In genomic region chr10:127069281-127070189, GRCm38 (mm10) we compare ENCODE assay signal across 8 mouse cellular contexts. TPM values are rescaled to one million over a fixed set of nuclear protein-coding genes. Genes with fewer than 3 reads are reported as not detected.
DNase-seq lines count a peak whose midpoint lies in the region; ATAC-seq and TF ChIP-seq lines count a peak whose summit lies in the region.

No protein-coding gene starts in this region.

- peak overlapping the region; percentile 77 for H3K9ac ChIP-seq in kidney, embryonic 14.5 days (ENCODE audit: low read depth, low read length)
- H3K9ac ChIP-seq in ES-E14 (ENCODE audit: insufficient read depth, low read depth, low read length, poor library complexity, severe bottlenecking), result peak overlapping the region; percentile 97
- H3K9ac ChIP-seq in embryonic facial prominence, embryonic 12.5 days, result peak overlapping the region; percentile 74
- H3K9ac ChIP-seq in neural tube, embryonic 13.5 days, result peak overlapping the region; percentile 77

- peak overlapping the region; percentile 69 for H3K4me3 ChIP-seq in kidney, embryonic 14.5 days (ENCODE audit: low read length)
- H3K4me3 ChIP-seq in ES-E14 (ENCODE audit: insufficient read depth in 1 of 2, low read depth in 1 of 2, low read length in 2 of 2, poor library complexity in 1 of 2, severe bottlenecking in 1 of 2), result peak overlapping the region; percentile 97 to 98
- H3K4me3 ChIP-seq in embryonic facial prominence, embryonic 12.5 days, result peak overlapping the region; percentile 68
- H3K4me3 ChIP-seq in limb, embryonic 10.5 days, result peak overlapping the region; percentile 68
- peak overlapping the region; percentile 65 for H3K4me3 ChIP-seq in neural tube, embryonic 13.5 days

- H3K27ac ChIP-seq in kidney, embryonic 14.5 days (ENCODE audit: low read depth, low read length), result peak overlapping the region; percentile 90
- peak overlapping the region; percentile 89 for H3K27ac ChIP-seq in ES-E14 (ENCODE audit: insufficient read depth, low read depth, low read length, poor library complexity, severe bottlenecking)
- H3K27ac ChIP-seq in embryonic facial prominence, embryonic 12.5 days, result peak overlapping the region; percentile 94
- H3K27ac ChIP-seq in limb, embryonic 10.5 days, result peak overlapping the region; percentile 89
- peak overlapping the region; percentile 94 for H3K27ac ChIP-seq in neural tube, embryonic 13.5 days (replicated peaks)

- DNase-seq in kidney, adult 18-20 months, result no peak
- no peak for DNase-seq in ES-E14 (ENCODE audit: low read depth, low spot score)
- DNase-seq in limb, embryonic 10.5 days (ENCODE audit: low spot score), result peak; percentile 53
- no peak for DNase-seq in gastrocnemius, postnatal 4 days (ENCODE audit: low spot score in 2 of 2)
- no peak for DNase-seq in testis, postnatal 14 days (ENCODE audit: low spot score)

- in situ Hi-C loops in ES-E14 (cut with MboI; ENCODE audit: low sequenced_read_pairs in 2 of 2, unreplicated experiment in 2 of 2), result no loop called here

- no peaks in the 10 kb centered on the region for H3K27me3 ChIP-seq in kidney, embryonic 14.5 days (ENCODE audit: control insufficient read depth, insufficient read depth, low read length)
- no peaks in the 10 kb centered on the region for H3K27me3 ChIP-seq in embryonic facial prominence, embryonic 12.5 days
- no peaks in the 10 kb centered on the region for H3K27me3 ChIP-seq in limb, embryonic 10.5 days (ENCODE audit: low read depth, poor library complexity, severe bottlenecking)
- H3K27me3 ChIP-seq in neural tube, embryonic 13.5 days, result no peaks in the 10 kb centered on the region

- H3K4me2 ChIP-seq in kidney, embryonic 14.5 days (replicated peaks; ENCODE audit: low read depth, low read length), result peak overlapping the region; percentile 92
- peak overlapping the region; percentile 94 for H3K4me2 ChIP-seq in embryonic facial prominence, embryonic 12.5 days (replicated peaks)
- H3K4me2 ChIP-seq in neural tube, embryonic 13.5 days, result peak overlapping the region; percentile 93

- H3K9me3 ChIP-seq in kidney, embryonic 14.5 days (ENCODE audit: control insufficient read depth, low read length), result no peaks in the 10 kb centered on the region
- H3K9me3 ChIP-seq in ES-E14 (ENCODE audit: control insufficient read depth, insufficient read depth, low read depth, low read length), result no peaks in the 10 kb centered on the region
- no peaks in the 10 kb centered on the region for H3K9me3 ChIP-seq in embryonic facial prominence, embryonic 12.5 days
- no peaks in the 10 kb centered on the region for H3K9me3 ChIP-seq in limb, embryonic 10.5 days (replicated peaks)
- no peaks in the 10 kb centered on the region for H3K9me3 ChIP-seq in neural tube, embryonic 13.5 days

- ATAC-seq in kidney, embryonic 14.5 days (ENCODE audit: low FRiP score, low TSS enrichment), result peak; percentile 61
- peak; percentile 58; the same call in 1 of the 2 replicates for ATAC-seq in embryonic facial prominence, embryonic 12.5 days (ENCODE audit: insufficient number of reproducible peaks, insufficient read depth, low FRiP score, low TSS enrichment)
- ATAC-seq in neural tube, embryonic 13.5 days (ENCODE audit: low read depth), result peak; percentile 82

- 5% methylated on average over 30 of the region's 30 CpGs for WGBS in kidney, embryonic 14.5 days
- 8% methylated on average over 30 of the region's 30 CpGs for WGBS in embryonic facial prominence, embryonic 12.5 days
- 11% methylated on average over 30 of the region's 30 CpGs for WGBS in limb, embryonic 10.5 days
- WGBS in neural tube, embryonic 13.5 days, result 4% methylated on average over 30 of the region's 30 CpGs

- H3K4me1 ChIP-seq in kidney, embryonic 14.5 days (ENCODE audit: control insufficient read depth, insufficient read depth, low read length), result peaks cover 13% of the 10 kb centered on the region
- H3K4me1 ChIP-seq in ES-E14 (ENCODE audit: control insufficient read depth in 2 of 2, insufficient read depth in 2 of 2, low read length in 2 of 2, poor library complexity in 1 of 2), result peaks cover 0 to 10% of the 10 kb centered on the region in 2 experiments; a peak in 2 of 4 replicates
- peaks cover 31% of the 10 kb centered on the region for H3K4me1 ChIP-seq in embryonic facial prominence, embryonic 12.5 days
- H3K4me1 ChIP-seq in limb, embryonic 10.5 days, result peaks cover 37% of the 10 kb centered on the region
- H3K4me1 ChIP-seq in neural tube, embryonic 13.5 days (replicated peaks), result peaks cover 54% of the 10 kb centered on the region

- peaks cover 43% of the 10 kb centered on the region for H3K36me3 ChIP-seq in kidney, embryonic 14.5 days (ENCODE audit: control insufficient read depth, insufficient read depth, low read length)
- H3K36me3 ChIP-seq in ES-E14 (ENCODE audit: control insufficient read depth, insufficient read depth, low read length, poor library complexity, severe bottlenecking), result peaks cover 35% of the 10 kb centered on the region
- peaks cover 41% of the 10 kb centered on the region for H3K36me3 ChIP-seq in embryonic facial prominence, embryonic 12.5 days
- H3K36me3 ChIP-seq in limb, embryonic 10.5 days, result peaks cover 43% of the 10 kb centered on the region
- peaks cover 41% of the 10 kb centered on the region for H3K36me3 ChIP-seq in neural tube, embryonic 13.5 days

TF ChIP-seq in ES-E14, 5 proteins besides CTCF, POLR2A, EP300 and RAD21:
- TF ChIP-seq HCFC1 (IDR thresholded peaks at IDR 0.05; ENCODE audit: borderline replicate concordance, insufficient read depth, low read length) (no peak; the same call in 1 of the 2 replicates), MAFK (IDR thresholded peaks at IDR 0.05; ENCODE audit: insufficient read depth, low read depth, low read length) (no peak), CHD2 (IDR thresholded peaks at IDR 0.05; ENCODE audit: low read depth, low read length) (no peak), ZC3H11A (IDR thresholded peaks at IDR 0.05; ENCODE audit: borderline replicate concordance, low read depth, low read length) (no peak), ZNF384 (IDR thresholded peaks at IDR 0.05; ENCODE audit: low read depth, low read length) (no peak)

RNA-seq across cellular contexts. Expression of gene Tspan31, which starts 0.5 kb away (rescaled TPM):
- 106 and 153 TPM in 2 replicates for polyA plus RNA-seq in kidney, embryonic 14.5 days (2014; fragmentation: Nextera tagmentation; extraction: Ambion mirVana)
- total RNA-seq in ES-E14 (2012; rRNA removed), result 121 and 154 TPM in 2 replicates
- polyA plus RNA-seq in embryonic facial prominence, embryonic 12.5 days (2016; fragmentation: Nextera tagmentation; extraction: Ambion mirVana), result 167 and 170 TPM in 2 replicates
- polyA plus RNA-seq in limb, embryonic 10.5 days (2016; fragmentation: Nextera tagmentation; extraction: Ambion mirVana), result 169 and 181 TPM in 2 replicates
- polyA plus RNA-seq in neural tube, embryonic 13.5 days (2015; fragmentation: Nextera tagmentation; extraction: Ambion mirVana), result 125 and 136 TPM in 2 replicates
- total RNA-seq in gastrocnemius, postnatal 4 days (2021), result 10 to 100 TPM; 39.5 to 44.3 TPM

RNA-seq across cellular contexts. Expression of gene Agap2, which starts 5.5 kb away (rescaled TPM):
- 0.07 and 0.61 TPM in 2 replicates for polyA plus RNA-seq in kidney, embryonic 14.5 days (2014; fragmentation: Nextera tagmentation; extraction: Ambion mirVana)
- total RNA-seq in ES-E14 (2012; rRNA removed), result 1.4 and 2.0 TPM in 2 replicates
- 0.32 and 0.82 TPM in 2 replicates for polyA plus RNA-seq in embryonic facial prominence, embryonic 12.5 days (2016; fragmentation: Nextera tagmentation; extraction: Ambion mirVana)
- polyA plus RNA-seq in limb, embryonic 10.5 days (2016; fragmentation: Nextera tagmentation; extraction: Ambion mirVana), result 0.03 TPM in 1 of 2 replicates, not detected in the other
- polyA plus RNA-seq in neural tube, embryonic 13.5 days (2015; fragmentation: Nextera tagmentation; extraction: Ambion mirVana), result 1.9 and 2.3 TPM in 2 replicates
- total RNA-seq in gastrocnemius, postnatal 4 days (2021), result 1 to 10 TPM; 1.7 to 2.6 TPM

RNA-seq across cellular contexts. Expression of gene Cdk4, which starts 6.2 kb away (rescaled TPM):
- polyA plus RNA-seq in kidney, embryonic 14.5 days (2014; fragmentation: Nextera tagmentation; extraction: Ambion mirVana), result 2,221 and 2,763 TPM in 2 replicates
- 502 and 522 TPM in 2 replicates for total RNA-seq in ES-E14 (2012; rRNA removed)
- polyA plus RNA-seq in embryonic facial prominence, embryonic 12.5 days (2016; fragmentation: Nextera tagmentation; extraction: Ambion mirVana), result 2,215 and 2,234 TPM in 2 replicates
- 3,142 and 3,162 TPM in 2 replicates for polyA plus RNA-seq in limb, embryonic 10.5 days (2016; fragmentation: Nextera tagmentation; extraction: Ambion mirVana)
- 1,139 and 1,291 TPM in 2 replicates for polyA plus RNA-seq in neural tube, embryonic 13.5 days (2015; fragmentation: Nextera tagmentation; extraction: Ambion mirVana)
- total RNA-seq in gastrocnemius, postnatal 4 days (2021), result 100 to 1,000 TPM; 225 to 253 TPM

RNA-seq across cellular contexts. Expression of gene March9, which starts 9.6 kb away (rescaled TPM):
- polyA plus RNA-seq in kidney, embryonic 14.5 days (2014; fragmentation: Nextera tagmentation; extraction: Ambion mirVana), result 1.5 and 2.6 TPM in 2 replicates
- total RNA-seq in ES-E14 (2012; rRNA removed), result 4.6 and 8.3 TPM in 2 replicates
- 2.2 and 2.4 TPM in 2 replicates for polyA plus RNA-seq in embryonic facial prominence, embryonic 12.5 days (2016; fragmentation: Nextera tagmentation; extraction: Ambion mirVana)
- polyA plus RNA-seq in limb, embryonic 10.5 days (2016; fragmentation: Nextera tagmentation; extraction: Ambion mirVana), result 0.33 and 0.79 TPM in 2 replicates
- polyA plus RNA-seq in neural tube, embryonic 13.5 days (2015; fragmentation: Nextera tagmentation; extraction: Ambion mirVana), result 5.4 and 6.3 TPM in 2 replicates
- 1 to 10 TPM; 1.6 to 1.7 TPM for total RNA-seq in gastrocnemius, postnatal 4 days (2021)

RNA-seq across cellular contexts. Expression of gene Cyp27b1, which starts 21.5 kb away (rescaled TPM):
- polyA plus RNA-seq in kidney, embryonic 14.5 days (2014; fragmentation: Nextera tagmentation; extraction: Ambion mirVana), result 0.36 and 0.41 TPM in 2 replicates
- 0.40 and 0.74 TPM in 2 replicates for total RNA-seq in ES-E14 (2012; rRNA removed)
- polyA plus RNA-seq in embryonic facial prominence, embryonic 12.5 days (2016; fragmentation: Nextera tagmentation; extraction: Ambion mirVana), result 0.09 and 0.10 TPM in 2 replicates
- polyA plus RNA-seq in limb, embryonic 10.5 days (2016; fragmentation: Nextera tagmentation; extraction: Ambion mirVana), result 0.11 and 0.24 TPM in 2 replicates
- 0.12 and 0.28 TPM in 2 replicates for polyA plus RNA-seq in neural tube, embryonic 13.5 days (2015; fragmentation: Nextera tagmentation; extraction: Ambion mirVana)
- under 1 TPM; 0.78 to 0.86 TPM for total RNA-seq in gastrocnemius, postnatal 4 days (2021)
